Mouse (Mus musculus) megakaryocyte, embryonic 14.5 days (primary cell): ENCODE measurements around the gene Gzma.

ENCODE experiments used
- FLI1 ChIP-seq: IDR thresholded peaks from 2 replicates; pipeline ENCODE4 v1.6.1; 2012; ENCODE audit warnings: low read length, inconsistent platforms, mixed read lengths
- GATA1 ChIP-seq: IDR thresholded peaks from 3 replicates; pipeline ENCODE4 v1.6.1; 2012; ENCODE audit warnings: mixed read lengths, low read length, inconsistent platforms, borderline replicate concordance

GRCm38 (mm10) chr13:113094618-113095017 lies 6.2 kb downstream of the Gzma start:
- TF ChIP-seq GATA1 (no peak), FLI1 (no peak)
